Mouse (Mus musculus) cerebellum, postnatal 14 days (tissue): Measurements from ENCODE around the gene Gm48551.

Experiments used
- DNase-seq, 2 experiments: peaks; one replicate each; pipeline ENCODE4 v3.0.0; 2021; ENCODE audit warnings: mixed read lengths in 2 of 2

The Gm48551 gene

DNA sequence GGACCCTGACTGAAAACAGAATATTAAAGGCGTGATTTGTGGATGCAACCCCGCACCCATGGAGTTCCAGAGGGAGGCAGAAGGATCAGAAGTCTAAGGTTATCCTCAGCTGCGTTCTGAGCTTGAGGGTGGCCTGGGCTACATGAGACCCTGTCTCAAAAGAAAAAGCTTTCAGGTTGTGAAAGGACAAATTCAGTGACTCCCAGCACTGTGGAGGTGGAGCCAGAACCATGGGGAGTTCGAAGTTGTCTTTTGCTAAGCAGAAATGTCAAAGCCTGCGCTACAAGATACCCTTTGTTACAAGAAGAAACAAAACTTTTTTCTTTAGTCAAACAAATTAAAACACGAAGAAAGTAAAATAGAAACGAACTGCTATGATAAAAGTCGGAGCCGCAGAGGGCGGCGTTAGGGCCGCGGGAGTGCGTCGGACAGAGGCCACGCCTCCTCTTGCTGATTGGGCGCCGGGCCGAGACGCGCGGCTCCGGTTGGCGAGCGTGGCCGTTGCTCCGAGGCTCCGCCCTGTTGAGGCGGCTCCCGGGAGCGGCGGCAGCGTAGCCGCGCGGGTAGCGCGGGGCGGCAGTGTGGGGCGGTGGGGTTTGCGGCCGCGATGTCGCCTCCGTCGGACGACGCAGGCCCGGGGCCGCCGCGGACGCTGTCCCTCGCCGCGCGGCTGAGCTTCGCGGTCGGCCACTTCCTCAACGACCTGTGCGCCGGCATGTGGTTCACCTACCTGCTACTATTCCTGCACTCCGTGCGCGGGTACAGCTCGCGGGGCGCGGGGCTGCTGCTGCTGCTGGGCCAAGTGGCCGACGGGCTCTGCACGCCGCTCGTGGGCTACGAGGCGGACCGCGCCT, 27.0 kb upstream of the Gm48551 start, which contains the start of gene Mfsd12:
TSS of gene Mfsd12 (plus strand) at position 501 of the 854 bp plus-strand sequence.
- peak; percentile 97 for DNase-seq

DNA sequence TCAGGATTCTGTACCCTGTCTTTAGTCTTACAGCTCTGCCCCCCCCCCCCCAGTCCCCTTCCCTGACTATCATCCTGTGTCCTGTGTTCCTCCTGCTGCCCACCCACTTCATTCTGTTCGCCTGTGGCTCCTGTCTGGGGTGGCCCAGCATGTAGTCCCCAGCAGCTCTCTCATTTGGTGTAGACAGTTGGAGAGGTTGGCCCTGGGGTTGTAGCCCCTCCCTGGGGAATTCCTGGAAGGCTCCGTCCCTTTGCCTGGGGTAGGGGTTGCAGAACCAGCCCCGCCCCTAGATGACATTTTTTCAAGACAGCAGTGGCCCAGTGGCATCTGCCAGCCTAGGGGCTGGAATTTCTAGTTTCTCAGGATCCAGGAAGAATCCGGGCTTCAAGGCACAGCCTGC, 26.1 kb upstream of the Gm48551 start:
- DNase-seq = no peak

DNA sequence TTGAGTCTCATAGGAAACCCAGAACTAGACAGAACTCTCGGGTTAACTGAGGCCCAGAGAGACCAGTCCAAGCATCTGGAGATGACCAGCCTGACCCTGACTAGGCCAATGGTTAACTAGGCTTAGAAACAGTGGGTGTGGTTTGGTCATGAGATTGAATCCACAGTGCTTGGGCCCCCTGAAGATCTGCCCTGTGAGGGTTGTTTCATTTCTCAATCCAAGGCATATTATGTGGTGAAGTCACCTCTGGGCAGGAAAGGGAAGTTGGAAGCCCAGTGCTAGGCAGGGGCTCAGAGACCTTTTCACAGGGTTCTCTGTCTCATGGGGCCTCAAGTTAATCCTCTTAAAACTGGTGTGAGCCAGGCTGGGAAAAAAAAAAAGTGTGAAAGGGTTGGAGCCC, 25.4 kb upstream of the Gm48551 start:
- DNase-seq = no peak

DNA sequence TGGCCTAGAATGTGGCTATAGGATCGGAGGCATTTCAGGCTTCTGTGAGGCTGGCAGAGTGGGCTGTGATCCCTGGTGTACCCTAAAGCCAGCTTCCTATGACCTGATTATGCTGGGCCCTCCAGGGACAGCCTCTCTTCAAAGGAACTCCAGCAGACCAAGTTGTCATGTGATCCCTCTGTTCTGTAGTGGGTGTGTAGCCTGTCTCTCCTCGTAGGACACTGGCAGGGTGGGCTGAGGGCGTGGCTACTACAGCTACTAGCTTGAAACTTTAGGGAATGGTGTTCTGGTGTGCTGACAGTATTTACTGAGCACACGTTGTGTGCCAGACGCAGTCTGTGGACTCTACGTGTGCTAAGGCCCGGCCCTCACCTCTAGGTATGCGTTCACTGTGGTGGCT, 23.5 kb upstream of the Gm48551 start:
- DNase-seq = no peak

DNA sequence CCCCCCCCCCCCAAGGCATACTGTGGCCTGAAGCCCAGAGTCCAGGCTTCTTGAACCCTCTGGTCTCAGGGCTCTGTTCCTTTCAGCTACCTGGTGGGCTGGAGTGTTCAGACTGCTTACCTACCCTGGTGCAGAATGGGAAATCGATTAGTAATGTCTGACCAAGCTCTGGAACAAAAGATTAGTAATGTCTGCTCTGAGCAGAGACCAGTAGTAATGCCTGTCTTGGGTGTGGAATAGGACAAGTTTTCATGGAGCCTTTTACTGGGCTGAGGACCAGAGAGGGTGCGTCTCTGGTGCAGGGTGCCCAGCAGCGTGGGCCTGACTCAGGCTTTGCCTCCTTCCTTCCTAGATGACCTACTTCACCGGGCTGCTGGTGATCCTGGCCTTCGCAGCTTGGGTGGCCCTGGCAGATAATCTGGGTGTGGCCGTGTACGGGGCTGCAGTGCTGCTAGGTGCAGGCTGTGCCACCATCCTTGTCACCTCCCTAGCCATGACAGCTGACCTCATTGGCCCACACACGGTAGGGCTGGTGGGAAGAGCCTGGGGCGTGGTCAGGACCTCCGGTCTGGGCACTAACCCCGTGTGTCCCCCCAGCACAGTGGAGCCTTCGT, 21.8 kb upstream of the Gm48551 start:
- DNase-seq = no peak

DNA sequence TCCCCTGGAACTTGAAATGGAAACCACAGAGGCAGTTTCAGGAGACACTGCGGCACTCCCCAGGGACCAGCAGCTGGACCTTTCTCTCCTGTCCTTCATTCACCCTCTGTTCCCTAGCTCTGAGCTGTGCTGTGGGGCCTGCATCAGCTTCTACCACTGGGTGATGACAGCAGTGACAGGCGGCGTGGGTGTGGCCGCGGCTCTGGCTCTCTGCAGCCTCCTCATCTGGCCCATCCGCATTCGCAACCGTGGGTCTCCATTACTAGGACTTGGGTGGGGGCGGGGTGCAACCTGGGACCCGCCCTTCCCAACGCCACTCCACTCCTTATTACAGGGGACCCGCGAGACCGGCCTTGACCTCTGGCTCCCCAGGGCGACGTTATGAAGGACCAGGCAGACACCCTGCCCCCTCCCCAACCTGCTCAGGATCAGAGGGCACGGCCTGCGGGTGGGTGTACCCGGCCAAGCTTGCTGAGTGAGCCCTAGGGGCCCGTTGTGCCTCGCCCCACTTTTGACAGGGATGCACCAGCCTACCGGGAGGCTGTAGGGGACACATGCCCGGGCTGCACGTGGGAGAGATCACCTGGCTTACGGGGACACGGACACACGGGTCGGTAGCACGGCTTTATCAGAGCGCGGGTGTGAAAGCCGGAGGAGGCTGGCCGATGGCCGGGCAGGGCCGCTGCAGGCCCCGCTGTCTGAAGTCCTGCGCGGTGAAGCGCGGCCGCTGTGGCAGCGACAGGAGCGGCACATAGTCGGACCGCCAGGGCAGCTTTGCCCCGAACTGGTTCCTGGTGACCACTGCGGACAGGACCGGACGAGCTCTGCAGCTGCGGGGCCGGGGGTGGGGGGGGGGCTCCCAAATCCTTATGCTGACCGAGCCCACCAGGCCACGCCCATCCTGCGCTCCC, 20.6 kb upstream of the Gm48551 start:
- no peak for DNase-seq

DNA sequence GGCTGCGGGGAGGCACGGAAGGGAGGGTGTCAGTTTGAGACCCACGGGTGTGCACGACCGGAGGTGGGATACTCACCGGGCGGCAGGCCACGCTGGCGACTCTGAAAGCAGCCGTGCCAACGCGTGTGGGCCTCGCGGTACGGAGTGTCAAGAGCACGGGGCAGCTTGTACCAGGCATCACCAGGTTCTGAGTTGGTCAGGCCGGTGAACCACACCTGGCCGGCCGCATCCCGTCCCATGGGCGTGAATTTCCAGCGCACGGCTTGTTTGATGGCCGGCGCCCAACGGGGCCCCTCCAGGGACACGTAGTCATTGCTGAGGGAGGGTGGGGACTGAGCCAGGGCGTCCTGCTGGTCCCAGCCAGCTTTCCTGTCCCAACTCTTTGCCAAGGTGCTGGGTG, 19.6 kb upstream of the Gm48551 start:
- DNase-seq = no peak

DNA sequence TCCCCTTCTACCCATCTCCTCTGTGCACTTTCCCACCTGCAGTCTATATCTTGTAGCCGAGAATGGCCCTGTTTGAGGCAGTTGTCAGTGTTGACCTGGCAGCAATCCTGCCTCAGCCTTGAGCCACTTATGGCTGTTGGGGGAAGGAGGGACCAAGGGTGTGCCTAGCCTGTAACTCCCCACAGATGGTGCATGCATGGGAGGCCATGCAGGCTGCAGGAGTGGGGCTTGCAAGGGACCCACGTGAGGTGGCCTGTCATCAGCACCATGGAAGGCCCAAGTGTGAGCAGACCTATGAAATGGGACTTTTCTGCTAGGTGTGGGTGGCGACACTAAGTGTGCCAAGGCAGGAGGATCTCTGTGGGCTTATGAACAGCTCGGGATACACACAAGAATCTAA, 19.2 kb upstream of the Gm48551 start:
- no peak for DNase-seq

DNA sequence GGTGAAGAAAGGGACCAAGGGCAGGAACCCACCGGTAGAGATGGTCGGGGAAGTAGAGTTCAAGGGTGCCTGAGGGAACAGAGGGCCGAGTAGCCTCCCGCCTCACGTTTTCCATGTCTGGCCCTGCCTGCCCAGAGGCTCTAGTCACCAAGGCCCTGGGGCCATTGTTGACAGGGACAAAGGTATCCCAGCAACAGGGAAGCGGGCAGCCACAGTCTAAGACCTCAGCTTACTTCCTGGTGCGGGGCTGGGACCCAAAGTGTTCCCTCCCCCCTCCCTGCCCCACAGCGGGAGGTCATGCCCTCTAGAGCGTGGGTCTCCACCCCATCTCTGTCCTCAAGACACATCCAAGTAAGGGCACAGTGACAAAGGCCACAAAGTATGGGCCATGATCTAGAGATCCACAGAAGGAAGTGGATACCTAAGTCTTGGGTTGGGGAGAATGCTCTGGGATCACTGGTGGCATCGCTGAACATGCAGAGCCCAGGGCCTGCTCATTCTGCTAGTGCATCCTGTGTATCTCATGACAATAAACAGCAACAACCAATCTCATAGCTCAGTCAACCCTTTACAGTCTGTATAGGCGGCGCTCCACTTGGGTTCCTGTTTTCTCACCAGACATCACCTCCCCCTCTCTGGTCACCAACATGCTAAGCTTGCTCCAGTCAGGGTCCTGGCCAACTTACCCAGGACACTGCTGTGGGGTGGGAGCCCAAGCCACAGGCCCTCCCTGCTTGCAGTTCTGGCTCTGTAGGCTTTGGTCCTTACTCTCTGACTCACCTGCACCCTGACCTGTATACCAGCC, 18.4 kb upstream of the Gm48551 start, which contains the start of gene 4930404N11Rik:
TSS of gene 4930404N11Rik (minus strand) at position 145 of the 805 bp plus-strand sequence.
- no peak for DNase-seq

DNA sequence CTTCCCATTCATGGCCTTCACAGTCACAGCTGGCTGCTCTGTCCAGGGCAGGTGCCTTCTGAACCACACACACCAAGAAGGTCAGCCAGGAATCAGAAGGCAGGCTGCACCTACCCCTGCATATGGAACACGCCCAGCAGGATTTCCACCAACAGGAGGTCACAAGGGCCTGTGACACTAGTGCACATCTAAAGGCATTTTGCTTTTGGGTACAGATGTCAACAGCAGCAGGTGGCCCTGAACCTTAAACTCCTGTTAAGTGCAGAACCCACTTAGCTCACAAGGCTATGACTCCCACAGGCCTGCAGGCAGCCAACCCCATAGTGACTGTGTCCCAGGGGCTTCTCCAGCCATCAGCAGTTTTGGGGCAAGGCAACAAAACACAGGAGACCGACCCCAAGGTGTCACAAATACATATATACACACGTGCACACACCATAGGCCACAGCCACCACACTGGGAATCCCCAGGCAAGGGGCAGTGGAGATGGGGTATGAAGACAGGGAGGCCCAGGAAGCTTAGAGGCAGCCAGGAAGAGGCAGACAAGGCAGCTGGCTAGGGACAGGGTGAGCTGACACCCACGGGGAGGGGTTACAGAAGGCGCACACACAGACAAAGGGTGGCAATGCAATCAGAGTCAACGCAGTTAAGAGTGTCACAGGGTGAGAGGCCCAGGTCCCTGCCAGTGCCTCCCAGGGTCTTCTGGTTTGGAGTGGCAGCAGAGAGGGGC, 17.6 kb upstream of the Gm48551 start:
- DNase-seq = no peak

DNA sequence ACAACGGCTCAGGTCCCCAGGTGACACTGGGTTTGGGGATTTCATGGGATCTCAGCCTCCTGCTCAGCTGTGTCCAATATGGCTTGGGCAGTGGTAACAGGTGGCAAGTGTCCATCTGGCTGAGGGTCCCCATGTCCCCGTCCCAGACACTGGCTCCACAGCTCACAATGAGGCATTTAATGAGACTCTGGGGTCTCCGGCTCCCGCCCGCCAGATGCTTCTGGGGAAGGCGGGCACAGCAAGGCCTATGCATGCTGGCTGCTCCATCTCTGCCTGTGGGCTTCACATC, 17.1 kb upstream of the Gm48551 start:
- peak in 1 of 2 experiments; percentile 27 for DNase-seq

DNA sequence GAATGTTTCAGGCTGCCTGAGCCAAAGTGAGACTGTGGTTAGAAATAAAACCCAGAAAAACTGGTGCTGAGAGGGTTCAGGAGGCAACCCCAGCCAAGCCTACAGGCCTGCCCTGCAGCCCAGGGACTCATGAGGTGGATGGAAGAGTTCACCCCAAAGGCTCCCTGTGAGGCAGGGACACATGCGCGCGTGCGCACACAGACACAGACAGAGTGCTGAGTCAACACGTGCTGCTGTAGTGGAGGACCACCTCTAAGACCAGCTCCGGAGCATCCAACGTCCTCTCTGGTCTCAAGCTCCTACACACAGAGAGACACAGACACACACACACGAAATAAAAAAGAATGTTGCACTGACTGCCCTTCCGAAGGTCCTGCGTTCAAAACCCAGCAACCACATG, 8.9 kb upstream of the Gm48551 start:
- no peak for DNase-seq

DNA sequence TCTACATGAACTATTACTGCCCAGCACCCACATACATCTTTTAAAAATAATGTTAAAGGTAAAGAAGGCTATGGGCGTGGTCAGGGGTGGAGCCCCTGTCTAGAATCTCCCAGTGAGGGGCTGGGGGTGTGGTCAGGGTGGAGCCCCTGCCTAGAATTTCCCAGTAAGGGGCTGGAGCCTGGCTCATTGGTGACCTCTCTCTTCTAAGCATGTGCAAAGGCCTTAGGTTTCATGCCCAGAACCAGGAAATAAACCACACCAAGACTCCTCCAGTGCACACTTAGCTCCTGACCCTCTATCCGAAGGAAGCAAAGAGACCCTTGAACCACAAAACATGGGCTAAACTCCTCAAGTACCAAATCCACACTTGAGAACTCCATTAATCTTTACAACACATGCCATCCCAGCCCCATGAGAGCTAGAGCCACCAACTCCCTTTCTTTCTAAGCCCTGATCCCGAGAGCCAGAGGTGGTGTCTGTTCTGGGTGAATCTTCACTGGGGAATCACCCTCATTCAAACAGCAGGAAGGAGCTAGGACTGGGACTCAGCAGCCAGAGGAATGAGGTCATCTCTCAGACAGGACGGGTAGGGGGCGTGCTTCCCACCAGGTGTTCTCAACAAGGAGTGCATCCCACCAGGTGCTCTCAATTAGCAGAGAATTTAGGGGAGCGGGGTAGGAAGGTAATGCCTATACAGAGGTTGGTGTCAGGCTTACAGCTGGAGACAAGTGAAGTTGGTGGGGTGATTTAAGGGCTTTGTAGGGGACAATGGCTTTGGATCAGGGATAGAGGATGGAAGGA, 7.5 kb upstream of the Gm48551 start:
- no peak for DNase-seq

DNA sequence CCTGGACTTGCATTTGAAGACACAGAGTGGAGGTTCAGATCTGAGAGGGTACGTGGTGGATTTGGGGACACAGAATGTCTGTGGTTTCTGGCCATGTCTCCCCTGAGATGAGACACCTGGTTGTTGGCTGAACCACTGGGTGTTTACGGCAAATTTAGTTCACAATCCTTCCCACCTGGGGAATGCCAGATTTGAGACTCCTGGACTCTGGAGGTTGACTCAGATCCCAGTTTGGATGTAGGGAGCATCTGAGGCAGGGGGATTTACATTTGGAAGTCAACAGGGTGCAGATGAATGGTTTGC, 7.0 kb upstream of the Gm48551 start:
- DNase-seq = no peak

DNA sequence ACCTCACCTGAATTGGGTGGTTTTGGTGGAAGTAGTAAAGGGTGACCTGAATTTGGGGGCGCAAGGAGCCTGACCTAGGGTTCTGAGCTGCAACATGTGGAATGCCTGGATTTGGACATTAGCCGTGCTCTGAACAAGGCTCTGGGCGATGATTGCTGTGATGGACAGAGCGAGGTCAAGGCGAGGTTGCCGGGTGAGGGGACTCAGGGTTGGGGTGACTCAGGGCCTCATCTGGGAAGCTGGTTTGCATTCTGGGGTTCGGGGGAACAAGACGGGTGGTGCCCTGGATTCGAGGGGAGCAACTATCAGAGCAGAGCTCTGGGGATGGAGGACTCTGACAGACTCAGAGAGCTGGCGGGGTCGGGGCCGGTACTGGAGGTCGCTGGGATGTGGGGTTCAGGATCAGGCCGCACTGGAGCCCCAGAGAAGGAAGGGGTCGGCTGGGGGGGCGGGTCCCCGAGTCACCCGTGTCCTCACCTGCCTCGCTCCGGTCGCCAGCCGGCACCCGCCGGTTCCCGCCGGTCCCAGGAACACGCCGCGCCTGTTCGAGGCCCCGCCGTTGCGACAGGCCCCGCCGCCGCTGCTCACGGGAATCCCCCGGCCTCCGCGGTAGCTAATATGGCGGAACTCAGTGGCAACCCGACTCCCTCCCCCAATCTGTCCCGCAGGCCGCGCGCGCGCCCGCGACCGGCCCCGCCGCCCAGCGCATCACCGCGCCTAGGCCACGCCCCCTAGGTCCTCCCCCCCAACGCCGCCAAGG, 6.3 kb upstream of the Gm48551 start, which contains the start of gene Fzr1:
TSS of gene Fzr1 (minus strand) at position 724 of the 760 bp plus-strand sequence.
- no peak for DNase-seq

DNA sequence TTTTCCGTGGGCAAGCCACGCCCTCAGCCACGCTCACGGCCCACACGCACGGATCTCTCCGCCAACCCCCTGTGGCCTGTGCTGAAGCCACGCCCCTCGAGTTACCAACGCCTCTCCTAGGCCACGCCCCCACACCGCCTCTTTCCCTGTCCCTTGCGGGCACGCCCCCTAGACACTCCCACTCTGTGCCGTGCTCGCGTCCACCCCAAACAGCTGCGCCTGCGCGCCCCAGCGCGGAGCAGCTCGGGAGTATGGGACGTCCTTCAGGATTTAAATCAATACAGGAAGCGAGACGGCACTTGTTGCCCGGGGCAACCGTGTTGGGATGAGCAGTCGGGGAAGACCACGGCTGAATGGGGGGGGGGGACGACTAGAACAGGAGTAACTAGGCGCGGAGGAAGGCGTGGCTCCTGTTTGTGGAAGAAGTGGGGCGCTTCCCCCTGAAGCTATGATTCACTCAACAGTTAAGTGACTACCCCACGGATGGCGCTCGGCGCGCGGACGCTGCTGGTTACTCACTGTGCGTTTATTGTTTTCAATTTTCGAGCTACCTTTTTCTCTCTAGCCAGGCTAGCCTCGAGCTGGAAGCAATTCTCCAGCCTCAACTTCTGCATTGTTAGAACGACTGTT, 5.6 kb upstream of the Gm48551 start:
- peak; percentile 100 for DNase-seq

DNA sequence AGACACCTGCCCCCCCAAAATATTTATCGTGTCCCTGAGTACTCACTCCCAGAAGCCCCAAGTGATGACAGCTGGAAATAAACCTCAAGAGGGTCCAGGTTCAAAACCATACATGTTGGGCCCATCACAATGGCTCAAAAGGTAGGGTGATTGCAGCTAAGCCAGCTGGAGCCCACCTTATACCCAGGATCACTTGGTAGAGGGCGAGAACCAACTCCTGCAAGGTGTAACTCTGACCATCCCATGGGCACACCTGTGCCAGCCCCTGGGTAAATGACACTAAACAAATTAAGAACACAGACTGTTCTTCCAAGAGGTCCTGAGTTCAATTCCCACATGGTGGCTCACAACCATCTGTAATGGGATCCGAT, 5.1 kb upstream of the Gm48551 start:
- no peak for DNase-seq

DNA sequence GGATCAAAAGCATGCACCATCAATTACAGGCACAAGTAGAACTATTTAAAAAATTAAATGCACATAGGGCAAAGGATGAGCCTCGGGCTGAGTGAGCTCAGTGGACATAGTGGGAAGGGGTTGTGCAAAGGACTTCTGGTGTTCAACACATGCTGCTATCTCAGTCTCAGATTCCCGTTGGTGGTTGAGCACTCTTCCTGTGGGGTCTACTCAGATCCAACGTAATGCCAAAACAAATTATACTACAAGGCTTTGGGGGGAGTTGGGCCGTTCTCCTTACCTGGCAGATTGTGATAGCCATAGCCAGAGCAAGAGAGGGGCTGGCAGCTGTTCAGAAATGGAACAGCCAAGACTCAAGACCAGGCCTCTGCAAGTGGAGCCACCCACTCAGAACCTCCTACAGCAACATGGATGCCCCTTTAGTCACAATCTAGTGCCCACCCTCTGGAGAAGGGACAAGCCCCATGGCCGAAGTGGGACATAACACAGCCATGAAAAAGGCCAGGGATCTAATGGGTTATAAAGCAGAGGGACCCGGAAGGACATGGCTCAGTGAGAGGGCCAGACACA, 4.4 kb upstream of the Gm48551 start:
- DNase-seq = no peak

DNA sequence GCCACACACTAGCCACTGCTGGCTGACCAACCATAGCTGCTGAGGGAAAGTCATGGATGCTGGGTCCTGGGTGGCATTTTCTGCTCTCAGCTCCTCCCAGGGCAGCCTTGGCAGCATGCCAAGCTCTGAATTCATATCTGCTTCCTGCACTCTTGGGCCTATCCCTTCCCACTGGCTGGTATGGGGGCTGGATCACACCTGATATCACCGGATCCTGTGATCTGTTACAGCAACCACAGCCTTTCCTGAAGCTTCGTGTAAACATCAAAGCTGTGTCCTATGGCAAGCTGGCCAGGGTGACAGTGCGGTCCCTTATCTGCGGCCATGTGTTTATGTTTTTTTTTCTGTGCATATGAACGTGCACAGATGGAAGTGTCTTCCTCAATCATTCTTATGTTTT, 2.2 kb upstream of the Gm48551 start:
- DNase-seq = peak in 1 of 2 experiments; percentile 56

DNA sequence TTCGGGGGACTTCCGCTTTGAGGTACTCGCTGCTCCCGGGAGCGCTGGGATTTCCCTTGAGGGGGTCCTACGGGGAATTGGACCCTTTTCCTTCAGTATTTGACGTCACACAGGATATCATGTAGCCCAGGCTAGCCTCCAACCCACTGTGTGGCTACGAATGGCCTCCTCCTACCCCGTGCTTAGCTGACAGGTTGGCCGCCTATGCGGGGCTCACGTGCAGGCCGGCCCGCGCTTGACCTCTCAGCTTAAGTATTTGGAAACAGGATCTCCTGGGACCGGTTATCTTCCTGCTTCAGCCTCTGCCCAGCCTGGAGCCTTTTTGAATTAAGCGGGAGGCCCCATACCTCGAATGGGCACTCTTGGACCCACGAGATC, 328 bp downstream of the Gm48551 start:
- DNase-seq = no peak
